Mouse (Mus musculus): ENCODE data around the gene Gm49368.
A peak's percentile ranks its signal among the peaks of the same experiment; 100 is the strongest.
"Not testable (repeated sequence)": the region's sequence is repeated elsewhere in the genome, so short reads cannot be mapped to it uniquely, and the experiment has no call there.

The Gm49368 gene

DNA sequence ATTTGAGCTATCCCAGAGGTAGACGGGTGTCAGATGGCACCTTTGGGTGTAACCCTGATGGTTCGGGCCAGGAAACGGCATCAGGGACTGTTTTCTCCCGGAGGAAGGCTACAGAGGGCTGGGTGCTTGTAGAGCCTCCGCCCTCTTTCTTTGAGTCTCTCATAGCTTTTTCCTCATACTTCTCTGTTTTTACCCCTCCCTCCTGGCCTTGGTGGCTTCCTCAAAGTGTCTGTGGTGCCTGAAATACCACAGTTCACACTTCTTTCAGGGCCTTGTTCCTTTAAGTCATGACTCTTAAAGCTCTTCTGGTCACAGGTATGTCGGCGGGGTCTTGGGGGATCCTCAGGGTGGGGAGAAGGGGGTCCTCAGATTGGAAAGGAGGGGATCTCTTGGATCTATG lies at the start of gene Gm49368, which contains the start of gene Itgam:
Gene Gm49368 (plus strand): TSS at position 228 of the 400 bp plus-strand sequence.
Gene Itgam (plus strand): TSS at position 185 of the 400 bp plus-strand sequence.
- no peak for TF ChIP-seq POU5F1 (IDR thresholded peaks at IDR 0.05; ENCODE audit: borderline replicate concordance, low read length)
- TF ChIP-seq NANOG (IDR thresholded peaks at IDR 0.05; ENCODE audit: borderline replicate concordance, low read length): no peak
- TF ChIP-seq CTCF (conservative IDR thresholded peaks at IDR 0.05; ENCODE audit: low read length): no peak
- H3K9me3 ChIP-seq (ENCODE audit: low read length): no peaks in the 10 kb centered on the region

DNA sequence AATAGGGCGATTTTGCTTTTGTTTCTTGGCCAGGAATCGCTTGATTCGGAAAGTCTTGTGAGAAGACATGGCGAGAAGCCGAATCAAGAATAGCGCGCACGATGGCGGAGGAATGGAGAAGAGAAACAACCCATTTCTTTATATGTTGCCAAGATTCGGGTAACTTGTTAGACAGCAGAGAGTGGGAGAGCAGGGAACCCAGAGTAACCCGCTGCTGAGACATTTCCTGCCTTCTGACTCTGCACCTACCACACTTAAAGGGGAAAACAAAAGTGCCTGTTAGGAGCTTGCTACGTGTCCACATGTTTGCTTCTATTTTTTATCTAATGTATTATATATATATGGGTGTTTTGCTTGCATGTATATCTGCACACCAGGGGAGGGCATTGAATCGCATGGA lies 49.4 kb upstream of the Gm49368 start:
- no peak for TF ChIP-seq CTCF (conservative IDR thresholded peaks at IDR 0.05; ENCODE audit: low read length)
- no peak for TF ChIP-seq NANOG (IDR thresholded peaks at IDR 0.05; ENCODE audit: borderline replicate concordance, low read length)
- TF ChIP-seq POU5F1 (IDR thresholded peaks at IDR 0.05; ENCODE audit: borderline replicate concordance, low read length): no peak
- Histone ChIP-seq H3K36me3 (ENCODE audit: insufficient read depth, low read length) (peaks cover 6% of the 10 kb centered on the region; the same call in 1 of the 2 replicates), H3K4me1 (replicated peaks; ENCODE audit: low read depth, low read length) (peaks cover 30% of the 10 kb centered on the region), H3K27me3 (ENCODE audit: insufficient read depth, low read length) (peaks cover 30% of the 10 kb centered on the region), H3K4me3 (replicated peaks; ENCODE audit: low read length) (no peak overlapping the region), H3K9me3 (ENCODE audit: low read length) (no peaks in the 10 kb centered on the region)

More for the DNA sequence above, at the start of gene Gm49368, which contains the start of gene Itgam:
- H3K27me3 ChIP-seq (ENCODE audit: insufficient read depth, low read length): peaks cover 4% of the 10 kb centered on the region; the same call in 1 of the 2 replicates
- H3K4me1 ChIP-seq (replicated peaks; ENCODE audit: low read depth, low read length): peaks cover 9% of the 10 kb centered on the region; the same call in 1 of the 2 replicates
- no peak within 1 kb of the TSS for H3K4me3 ChIP-seq (replicated peaks; ENCODE audit: low read length)
- H3K36me3 ChIP-seq (ENCODE audit: insufficient read depth, low read length): no peaks in the 10 kb centered on the region

DNA sequence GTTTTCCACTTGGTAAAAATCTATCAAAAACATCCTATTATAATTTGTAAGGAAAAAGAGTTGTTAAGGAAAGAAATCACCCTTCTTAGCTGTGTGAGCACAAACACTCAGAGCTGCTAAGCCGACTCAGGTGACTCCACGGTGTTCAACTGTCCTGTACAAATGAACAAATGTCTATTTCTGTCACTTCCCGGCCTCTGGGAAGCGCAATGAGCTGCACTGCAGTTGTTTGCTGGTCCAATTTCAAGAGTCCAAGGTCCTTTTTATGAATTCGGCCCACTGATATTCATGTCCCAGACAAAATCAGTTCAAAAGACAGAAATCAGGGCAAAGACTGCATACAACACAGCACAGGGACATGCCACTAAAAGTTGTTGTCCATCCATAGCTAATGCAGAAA lies 46.3 kb upstream of the Gm49368 start:
- not testable (repeated sequence) for H3K36me3 ChIP-seq (ENCODE audit: insufficient read depth, low read length); H3K27me3 ChIP-seq (ENCODE audit: insufficient read depth, low read length); H3K4me1 ChIP-seq (replicated peaks; ENCODE audit: low read depth, low read length); H3K9me3 ChIP-seq (ENCODE audit: low read length); H3K4me3 ChIP-seq (replicated peaks; ENCODE audit: low read length)

DNA sequence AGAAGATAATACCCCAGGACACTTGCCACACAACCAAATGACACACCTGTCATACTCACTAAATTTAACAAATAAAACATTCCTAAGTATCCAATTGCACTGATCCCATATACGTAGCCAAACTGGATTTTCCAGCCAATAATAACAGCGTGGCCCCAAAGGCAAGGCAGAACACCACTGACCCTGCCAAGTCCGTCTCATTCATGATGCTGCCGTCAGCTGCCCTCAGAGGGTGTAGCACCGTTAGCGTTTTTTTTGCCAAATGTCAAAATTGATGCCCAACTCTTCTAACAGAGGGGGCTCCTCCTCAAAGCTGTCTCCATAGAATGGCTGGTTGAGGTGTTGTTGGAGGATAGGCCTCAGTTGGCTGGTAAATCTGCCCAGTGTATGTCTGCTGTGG lies 45.8 kb upstream of the Gm49368 start:
- TF ChIP-seq NANOG (IDR thresholded peaks at IDR 0.05; ENCODE audit: borderline replicate concordance, low read length) (no peak), CTCF (conservative IDR thresholded peaks at IDR 0.05; ENCODE audit: low read length) (no peak), POU5F1 (IDR thresholded peaks at IDR 0.05; ENCODE audit: borderline replicate concordance, low read length) (no peak)
- Histone ChIP-seq H3K4me1 (replicated peaks; ENCODE audit: low read depth, low read length) (0 out of 2 replicates have a peak, but pooled peaks cover 4% of the 10 kb centered on the region), H3K36me3 (ENCODE audit: insufficient read depth, low read length) (no peaks in the 10 kb centered on the region), H3K9me3 (ENCODE audit: low read length) (no peaks in the 10 kb centered on the region), H3K4me3 (replicated peaks; ENCODE audit: low read length) (no peak overlapping the region), H3K27me3 (ENCODE audit: insufficient read depth, low read length) (no peaks in the 10 kb centered on the region)

DNA sequence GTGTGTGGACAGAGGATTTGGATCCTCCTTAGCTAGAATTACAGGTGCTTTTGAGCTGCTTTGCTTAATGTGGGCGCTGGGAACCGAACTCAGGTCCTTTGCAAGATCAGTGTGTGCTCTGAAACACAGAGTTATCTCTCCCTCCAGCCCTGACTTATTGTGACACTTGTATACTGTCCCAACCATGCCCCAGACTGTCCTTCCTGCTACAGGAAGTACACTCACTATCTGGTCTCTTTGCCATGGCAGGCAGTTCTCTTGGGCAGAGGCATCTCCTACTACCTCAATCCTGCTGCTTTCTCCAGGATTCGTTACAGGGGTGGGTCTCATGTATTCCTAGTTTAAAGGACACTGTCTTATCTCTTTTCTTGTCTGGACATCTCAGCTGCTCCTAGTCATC lies 44.2 kb upstream of the Gm49368 start:
- TF ChIP-seq POU5F1 (IDR thresholded peaks at IDR 0.05; ENCODE audit: borderline replicate concordance, low read length) (no peak), CTCF (conservative IDR thresholded peaks at IDR 0.05; ENCODE audit: low read length) (no peak), NANOG (IDR thresholded peaks at IDR 0.05; ENCODE audit: borderline replicate concordance, low read length) (no peak)

DNA sequence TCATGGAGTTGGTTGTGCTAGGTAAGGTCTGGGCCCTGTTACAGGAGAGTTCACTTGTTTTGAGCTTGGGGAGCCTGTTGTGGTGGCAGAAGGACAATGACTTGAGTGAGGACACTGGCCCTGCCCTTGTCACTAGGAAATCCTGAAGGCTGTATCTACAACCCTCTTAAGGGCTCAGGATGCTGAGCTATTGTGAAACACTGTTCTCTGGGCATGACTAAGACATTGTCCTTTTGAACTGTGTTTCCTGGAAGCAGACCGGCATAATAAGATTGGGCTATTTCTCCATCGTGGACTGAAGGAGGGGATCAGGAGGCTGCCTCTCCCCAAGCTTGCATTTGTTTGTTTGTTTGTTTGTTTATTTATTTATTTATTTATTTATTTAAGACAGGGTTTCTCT lies 43.3 kb upstream of the Gm49368 start:
- no peaks in the 10 kb centered on the region for H3K4me1 ChIP-seq (replicated peaks; ENCODE audit: low read depth, low read length)
- H3K9me3 ChIP-seq (ENCODE audit: low read length): no peaks in the 10 kb centered on the region
- H3K27me3 ChIP-seq (ENCODE audit: insufficient read depth, low read length): no peaks in the 10 kb centered on the region
- no peak overlapping the region for H3K4me3 ChIP-seq (replicated peaks; ENCODE audit: low read length)
- TF ChIP-seq POU5F1 (IDR thresholded peaks at IDR 0.05; ENCODE audit: borderline replicate concordance, low read length): no peak
- TF ChIP-seq CTCF (conservative IDR thresholded peaks at IDR 0.05; ENCODE audit: low read length): no peak
- no peak for TF ChIP-seq NANOG (IDR thresholded peaks at IDR 0.05; ENCODE audit: borderline replicate concordance, low read length)
- H3K36me3 ChIP-seq (ENCODE audit: insufficient read depth, low read length): no peaks in the 10 kb centered on the region

More for the DNA sequence above, 44.2 kb upstream of the Gm49368 start:
- no peak overlapping the region for H3K4me3 ChIP-seq (replicated peaks; ENCODE audit: low read length)
- no peaks in the 10 kb centered on the region for H3K27me3 ChIP-seq (ENCODE audit: insufficient read depth, low read length)
- H3K9me3 ChIP-seq (ENCODE audit: low read length): no peaks in the 10 kb centered on the region
- no peaks in the 10 kb centered on the region for H3K4me1 ChIP-seq (replicated peaks; ENCODE audit: low read depth, low read length)
- H3K36me3 ChIP-seq (ENCODE audit: insufficient read depth, low read length): no peaks in the 10 kb centered on the region

DNA sequence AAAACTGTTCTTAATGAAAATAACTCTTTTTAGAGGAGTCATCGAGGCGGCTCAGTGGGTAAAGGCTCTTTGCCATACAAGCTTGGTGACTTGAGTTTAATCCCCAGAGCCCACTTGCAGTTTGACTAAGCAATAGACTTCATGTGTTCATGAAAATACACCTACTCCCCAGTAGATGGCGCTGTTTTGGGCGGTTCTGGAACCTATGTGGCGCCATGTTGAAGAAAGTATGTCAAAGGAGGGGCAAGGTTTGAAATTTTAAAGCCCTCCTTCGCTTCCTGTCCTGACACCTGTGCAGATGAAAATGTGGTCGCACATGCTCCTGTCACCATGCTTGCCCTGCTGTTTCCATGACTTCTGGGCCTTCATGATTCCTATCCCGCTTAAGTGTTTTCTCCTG lies 39.5 kb upstream of the Gm49368 start:
- peak; percentile 81 for TF ChIP-seq CTCF (conservative IDR thresholded peaks at IDR 0.05; ENCODE audit: low read length)
- TF ChIP-seq NANOG (IDR thresholded peaks at IDR 0.05; ENCODE audit: borderline replicate concordance, low read length): no peak
- TF ChIP-seq POU5F1 (IDR thresholded peaks at IDR 0.05; ENCODE audit: borderline replicate concordance, low read length): no peak

DNA sequence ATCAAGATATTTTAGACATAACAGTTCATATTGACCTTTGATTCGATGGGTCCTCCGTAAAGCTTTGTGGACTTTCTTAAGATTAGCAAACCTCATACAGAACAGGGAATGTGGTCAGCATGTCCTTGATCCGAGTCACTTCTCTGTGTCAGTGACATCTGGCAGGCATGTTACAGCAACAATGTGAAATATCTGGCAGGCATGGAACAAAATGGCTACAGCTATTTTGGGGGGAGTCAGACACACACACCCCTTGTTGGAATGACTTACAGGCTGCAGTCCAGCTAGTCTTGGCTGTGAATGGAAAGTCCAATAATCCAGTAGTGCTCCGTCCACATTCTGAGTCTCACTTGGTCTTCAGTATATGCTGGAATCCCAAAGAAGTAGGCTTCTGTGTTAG lies 38.9 kb upstream of the Gm49368 start:
- H3K36me3 ChIP-seq (ENCODE audit: insufficient read depth, low read length): no peaks in the 10 kb centered on the region
- no peak for TF ChIP-seq CTCF (conservative IDR thresholded peaks at IDR 0.05; ENCODE audit: low read length)
- H3K9me3 ChIP-seq (ENCODE audit: low read length): no peaks in the 10 kb centered on the region
- H3K27me3 ChIP-seq (ENCODE audit: insufficient read depth, low read length): no peaks in the 10 kb centered on the region
- no peaks in the 10 kb centered on the region for H3K4me1 ChIP-seq (replicated peaks; ENCODE audit: low read depth, low read length)
- H3K4me3 ChIP-seq (replicated peaks; ENCODE audit: low read length): no peak overlapping the region

More for the DNA sequence above, 39.5 kb upstream of the Gm49368 start:
- Histone ChIP-seq H3K27me3 (ENCODE audit: insufficient read depth, low read length) (no peaks in the 10 kb centered on the region), H3K4me3 (replicated peaks; ENCODE audit: low read length) (no peak overlapping the region), H3K9me3 (ENCODE audit: low read length) (no peaks in the 10 kb centered on the region), H3K36me3 (ENCODE audit: insufficient read depth, low read length) (no peaks in the 10 kb centered on the region), H3K4me1 (replicated peaks; ENCODE audit: low read depth, low read length) (no peaks in the 10 kb centered on the region)

DNA sequence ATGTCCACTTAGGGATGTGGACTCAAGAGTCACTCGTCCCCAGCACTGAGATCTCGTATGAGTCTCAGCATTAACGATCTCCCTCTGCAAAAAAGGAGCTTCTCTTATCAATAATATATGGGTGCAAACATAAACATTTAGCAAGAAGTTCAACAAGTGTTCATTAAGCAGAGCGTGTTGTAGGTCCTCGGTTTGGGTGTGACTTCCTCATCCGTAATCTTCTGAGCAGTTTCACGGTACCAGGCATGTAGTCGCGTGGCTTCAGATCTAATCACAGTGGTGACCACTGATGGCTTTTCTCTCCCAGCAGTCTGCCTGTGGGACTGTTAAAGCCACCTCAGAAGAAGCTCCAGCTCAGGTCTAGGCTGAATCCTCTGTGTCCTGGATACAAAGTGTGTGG lies 38.1 kb upstream of the Gm49368 start:
- Histone ChIP-seq H3K4me3 (replicated peaks; ENCODE audit: low read length) (no peak overlapping the region), H3K27me3 (ENCODE audit: insufficient read depth, low read length) (no peaks in the 10 kb centered on the region), H3K9me3 (ENCODE audit: low read length) (no peaks in the 10 kb centered on the region), H3K4me1 (replicated peaks; ENCODE audit: low read depth, low read length) (no peaks in the 10 kb centered on the region), H3K36me3 (ENCODE audit: insufficient read depth, low read length) (no peaks in the 10 kb centered on the region)
- TF ChIP-seq NANOG (IDR thresholded peaks at IDR 0.05; ENCODE audit: borderline replicate concordance, low read length) (no peak), CTCF (conservative IDR thresholded peaks at IDR 0.05; ENCODE audit: low read length) (no peak), POU5F1 (IDR thresholded peaks at IDR 0.05; ENCODE audit: borderline replicate concordance, low read length) (no peak)
